Mouse (Mus musculus): ENCODE results near the gene Plgrkt. TPM values are rescaled to one million over a fixed set of nuclear protein-coding genes. Genes with fewer than 3 reads are reported as not detected.

Gene Plgrkt
- polyA plus RNA-seq, 1 experiment from 2014 or later = 56.2 TPM

DNA sequence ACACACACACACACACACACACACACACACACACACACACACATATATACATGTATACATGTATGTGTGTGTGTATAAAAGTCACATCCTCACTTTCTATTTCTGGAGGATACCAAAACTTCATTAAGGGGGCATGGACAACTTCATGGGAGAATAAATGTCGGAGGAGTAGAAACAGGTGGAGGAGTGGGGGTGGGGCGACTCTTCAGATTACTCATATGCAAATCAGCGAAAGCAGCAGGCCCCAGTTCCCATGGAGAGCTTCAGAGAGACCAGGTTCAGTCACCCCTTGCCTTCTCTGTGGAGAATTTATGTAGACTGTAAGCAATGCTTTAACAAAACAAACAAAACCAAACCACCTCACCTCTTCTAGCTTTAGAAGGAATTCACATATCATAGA, 2.1 kb downstream of the Plgrkt start:
- H3K27me3 ChIP-seq (replicated peaks; ENCODE audit: control insufficient read depth, insufficient read depth, low read length) = no peaks in the 10 kb centered on the region
- no peak for ATAC-seq (replicated peaks; ENCODE audit: low FRiP score)
- 42% methylated on average over 3 of the region's 3 CpGs for WGBS
- H3K4me3 ChIP-seq (ENCODE audit: low read depth, low read length) = no peak overlapping the region
- DNase-seq (ENCODE audit: low spot score) = no peak
- no peak overlapping the region for H3K9ac ChIP-seq (ENCODE audit: low read depth, low read length)
- H3K4me1 ChIP-seq (replicated peaks; ENCODE audit: control insufficient read depth, insufficient read depth, low read length) = peaks cover 22% of the 10 kb centered on the region
- H3K9me3 ChIP-seq (ENCODE audit: control insufficient read depth, low read length) = no peaks in the 10 kb centered on the region
- H3K4me2 ChIP-seq = no peak overlapping the region
- H3K27ac ChIP-seq (ENCODE audit: low read depth, low read length) = no peak overlapping the region
- no peaks in the 10 kb centered on the region for H3K36me3 ChIP-seq (ENCODE audit: control insufficient read depth, insufficient read depth, low read length)

DNA sequence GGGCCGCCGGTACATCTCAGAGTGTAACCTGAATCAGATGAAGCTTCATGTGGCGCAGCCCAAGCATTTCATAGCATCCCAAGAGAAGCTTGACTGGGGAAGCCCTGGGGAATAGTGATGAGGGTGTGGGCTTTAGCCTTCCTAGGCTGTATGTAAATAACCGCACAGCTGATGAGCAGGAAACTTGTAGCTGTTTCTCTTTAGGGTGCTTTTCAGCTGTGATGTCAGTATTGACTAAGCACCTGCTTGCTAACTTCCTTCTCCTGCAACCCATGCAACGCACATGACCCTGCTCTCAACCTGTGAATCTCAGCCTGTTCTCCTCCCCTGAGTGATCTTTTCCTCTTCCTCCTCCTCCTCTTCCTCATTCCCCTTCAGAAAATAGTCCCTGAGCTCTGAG, 3.1 kb downstream of the Plgrkt start:
- H3K9me3 ChIP-seq (ENCODE audit: control insufficient read depth, low read length) = no peaks in the 10 kb centered on the region
- H3K9ac ChIP-seq (ENCODE audit: low read depth, low read length) = no peak overlapping the region
- H3K4me2 ChIP-seq = no peak overlapping the region
- no peaks in the 10 kb centered on the region for H3K36me3 ChIP-seq (ENCODE audit: control insufficient read depth, insufficient read depth, low read length)
- H3K4me1 ChIP-seq (replicated peaks; ENCODE audit: control insufficient read depth, insufficient read depth, low read length) = peaks cover 23% of the 10 kb centered on the region
- H3K4me3 ChIP-seq (ENCODE audit: low read depth, low read length) = no peak overlapping the region
- no peak for DNase-seq (ENCODE audit: low spot score)
- no peaks in the 10 kb centered on the region for H3K27me3 ChIP-seq (replicated peaks; ENCODE audit: control insufficient read depth, insufficient read depth, low read length)
- WGBS = 76% methylated on average over 5 of the region's 5 CpGs
- no peak overlapping the region for H3K27ac ChIP-seq (ENCODE audit: low read depth, low read length)
- no peak for ATAC-seq (replicated peaks; ENCODE audit: low FRiP score)

DNA sequence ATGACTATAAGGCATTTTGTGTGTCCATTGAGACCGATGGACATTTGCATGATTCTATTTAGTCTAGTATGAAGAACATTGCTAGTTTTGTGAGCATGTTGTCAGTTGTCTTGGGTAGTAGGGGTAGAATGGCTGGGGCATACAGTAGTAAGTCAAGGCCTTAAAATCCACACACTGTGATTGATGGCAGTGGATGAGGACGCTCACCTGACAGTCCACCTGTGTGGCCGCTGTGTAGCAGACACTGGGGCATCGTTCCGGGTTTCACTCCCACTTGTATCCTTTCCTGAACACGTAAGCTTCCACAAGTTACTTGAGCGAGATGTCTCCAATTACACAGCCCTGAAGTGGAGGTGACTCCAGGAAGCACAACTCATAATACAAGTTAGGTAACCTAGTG, 3.6 kb downstream of the Plgrkt start:
- H3K36me3 ChIP-seq (ENCODE audit: control insufficient read depth, insufficient read depth, low read length) = no peaks in the 10 kb centered on the region
- no peaks in the 10 kb centered on the region for H3K27me3 ChIP-seq (replicated peaks; ENCODE audit: control insufficient read depth, insufficient read depth, low read length)
- no peak overlapping the region for H3K9ac ChIP-seq (ENCODE audit: low read depth, low read length)
- WGBS = 88% methylated on average over 7 of the region's 7 CpGs
- DNase-seq (ENCODE audit: low spot score) = no peak
- H3K9me3 ChIP-seq (ENCODE audit: control insufficient read depth, low read length) = no peaks in the 10 kb centered on the region
- no peak overlapping the region for H3K27ac ChIP-seq (ENCODE audit: low read depth, low read length)
- H3K4me3 ChIP-seq (ENCODE audit: low read depth, low read length) = no peak overlapping the region
- ATAC-seq (replicated peaks; ENCODE audit: low FRiP score) = no peak
- H3K4me1 ChIP-seq (replicated peaks; ENCODE audit: control insufficient read depth, insufficient read depth, low read length) = peaks cover 20% of the 10 kb centered on the region
- H3K4me2 ChIP-seq = no peak overlapping the region

DNA sequence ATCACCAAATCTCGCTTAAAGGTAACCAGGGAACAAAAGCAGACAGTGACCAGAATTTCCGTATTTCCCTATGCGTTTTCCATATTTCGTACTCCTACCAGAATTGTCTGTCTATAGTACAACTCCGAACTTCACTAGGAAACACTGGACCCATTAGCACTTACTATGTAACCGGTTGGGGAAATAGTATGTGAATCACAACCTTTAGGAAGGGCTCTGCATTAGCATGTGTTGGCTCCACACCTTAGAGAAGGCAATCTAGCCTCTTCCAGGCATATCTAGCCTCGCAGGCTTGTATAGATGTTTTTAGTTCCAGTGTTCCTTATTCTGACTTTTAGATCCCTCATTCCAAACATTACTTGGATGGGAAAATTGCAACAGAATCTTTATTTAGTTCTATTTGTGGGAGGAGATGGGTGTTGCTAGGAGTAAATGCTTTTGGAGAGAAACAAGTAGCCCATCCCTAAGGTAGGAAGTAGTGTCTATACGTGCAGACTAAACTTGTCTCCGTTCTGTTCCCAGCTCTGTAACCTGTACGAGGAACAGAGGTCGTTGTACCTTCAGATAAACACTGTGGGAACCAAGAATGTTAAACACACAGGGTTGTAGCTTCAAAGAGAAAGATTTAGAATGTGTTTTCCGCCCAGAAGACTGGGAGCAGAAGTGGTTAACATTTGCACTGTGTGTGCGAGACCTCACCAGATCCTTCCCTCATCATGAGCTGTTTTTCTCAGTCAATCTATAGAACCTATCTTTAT, 4.8 kb downstream of the Plgrkt start:
- no peaks in the 10 kb centered on the region for H3K36me3 ChIP-seq (ENCODE audit: control insufficient read depth, insufficient read depth, low read length)
- H3K27ac ChIP-seq (ENCODE audit: low read depth, low read length) = no peak overlapping the region
- H3K4me1 ChIP-seq (replicated peaks; ENCODE audit: control insufficient read depth, insufficient read depth, low read length) = peaks cover 17% of the 10 kb centered on the region
- H3K27me3 ChIP-seq (replicated peaks; ENCODE audit: control insufficient read depth, insufficient read depth, low read length) = no peaks in the 10 kb centered on the region
- DNase-seq (ENCODE audit: low spot score) (no peak), ATAC-seq (replicated peaks; ENCODE audit: low FRiP score) (no peak)
- peak overlapping the region; percentile 52; the same call in 1 of the 2 replicates for H3K9ac ChIP-seq (ENCODE audit: low read depth, low read length)
- H3K4me2 ChIP-seq = peak overlapping the region; percentile 89
- no peaks in the 10 kb centered on the region for H3K9me3 ChIP-seq (ENCODE audit: control insufficient read depth, low read length)
- 36% methylated on average over 13 of the region's 13 CpGs for WGBS
- peak overlapping the region; percentile 74 for H3K4me3 ChIP-seq (ENCODE audit: low read depth, low read length)

DNA sequence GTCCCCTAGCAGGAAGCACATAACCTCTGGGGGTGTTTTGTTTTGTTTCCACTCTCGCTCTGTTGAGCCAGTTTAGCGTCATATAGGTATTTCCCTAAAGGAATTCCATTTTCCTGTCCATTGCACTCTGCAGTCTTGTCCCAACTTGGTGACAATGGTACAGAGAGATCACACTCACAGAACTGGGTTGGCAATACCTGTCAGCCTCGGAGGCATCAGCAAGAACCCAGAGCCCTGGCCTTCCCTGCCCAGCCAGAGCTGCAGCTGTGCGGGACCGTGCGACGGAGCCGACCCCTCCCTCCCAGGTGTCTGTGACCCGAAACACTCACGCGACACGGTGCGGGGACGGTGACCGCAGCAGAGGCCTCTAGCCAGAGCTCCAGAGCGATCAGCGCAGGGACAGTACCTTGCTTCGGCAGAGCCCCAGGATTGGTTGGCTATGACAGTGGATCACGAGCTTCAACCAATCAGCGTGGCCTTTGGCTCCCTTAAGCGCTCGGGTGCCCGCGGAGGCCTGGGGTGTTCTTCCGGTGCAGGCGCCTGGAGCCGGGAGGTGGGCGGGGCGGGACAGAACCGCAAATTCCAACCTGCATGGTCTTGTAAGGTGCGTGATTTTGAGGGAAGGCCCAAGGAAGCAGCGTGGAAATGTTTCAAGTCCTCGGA, 5.6 kb downstream of the Plgrkt start:
- Histone ChIP-seq H3K36me3 (ENCODE audit: control insufficient read depth, insufficient read depth, low read length) (no peaks in the 10 kb centered on the region), H3K4me2 (peak overlapping the region; percentile 89), H3K27ac (ENCODE audit: low read depth, low read length) (no peak overlapping the region; the same call in 1 of the 2 replicates), H3K27me3 (replicated peaks; ENCODE audit: control insufficient read depth, insufficient read depth, low read length) (no peaks in the 10 kb centered on the region), H3K4me1 (replicated peaks; ENCODE audit: control insufficient read depth, insufficient read depth, low read length) (peaks cover 16% of the 10 kb centered on the region), H3K9ac (ENCODE audit: low read depth, low read length) (peak overlapping the region; percentile 78), H3K9me3 (ENCODE audit: control insufficient read depth, low read length) (no peaks in the 10 kb centered on the region), H3K4me3 (ENCODE audit: low read depth, low read length) (peak overlapping the region; percentile 74)
- 3% methylated on average over 33 of the region's 33 CpGs for WGBS
- DNase-seq (ENCODE audit: low spot score) (peak; percentile 80), ATAC-seq (replicated peaks; ENCODE audit: low FRiP score) (peak; percentile 100)

DNA sequence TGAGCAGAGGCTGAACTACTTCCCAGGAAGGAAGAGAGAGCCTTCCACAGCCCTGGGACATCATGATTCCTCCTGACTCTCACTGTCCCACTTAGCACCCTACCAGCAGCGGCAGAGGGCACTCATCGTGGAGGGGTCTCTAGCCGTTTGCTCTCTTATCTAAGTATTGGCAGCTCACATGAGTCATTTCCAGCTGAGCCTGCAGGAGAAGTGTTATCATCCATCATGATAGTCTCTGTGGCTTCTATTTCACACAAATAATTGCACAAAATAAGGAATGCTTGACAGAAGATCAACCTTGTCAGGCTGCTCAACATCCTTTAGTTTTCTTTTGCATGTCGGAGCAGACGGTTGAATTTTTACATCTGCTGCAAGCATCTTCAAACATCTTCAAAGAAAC, 6.9 kb downstream of the Plgrkt start:
- 31% methylated on average over 5 of the region's 5 CpGs for WGBS
- no peaks in the 10 kb centered on the region for H3K27me3 ChIP-seq (replicated peaks; ENCODE audit: control insufficient read depth, insufficient read depth, low read length)
- H3K9ac ChIP-seq (ENCODE audit: low read depth, low read length) = 0 out of 2 replicates have a peak overlapping the region, but pooled peaks have one; percentile 12
- H3K4me3 ChIP-seq (ENCODE audit: low read depth, low read length) = no peak overlapping the region
- DNase-seq (ENCODE audit: low spot score) (no peak), ATAC-seq (replicated peaks; ENCODE audit: low FRiP score) (no peak)
- no peaks in the 10 kb centered on the region for H3K9me3 ChIP-seq (ENCODE audit: control insufficient read depth, low read length)
- peaks cover 16% of the 10 kb centered on the region for H3K4me1 ChIP-seq (replicated peaks; ENCODE audit: control insufficient read depth, insufficient read depth, low read length)
- peak overlapping the region; percentile 89 for H3K4me2 ChIP-seq
- H3K27ac ChIP-seq (ENCODE audit: low read depth, low read length) = no peak overlapping the region
- no peaks in the 10 kb centered on the region for H3K36me3 ChIP-seq (ENCODE audit: control insufficient read depth, insufficient read depth, low read length)

DNA sequence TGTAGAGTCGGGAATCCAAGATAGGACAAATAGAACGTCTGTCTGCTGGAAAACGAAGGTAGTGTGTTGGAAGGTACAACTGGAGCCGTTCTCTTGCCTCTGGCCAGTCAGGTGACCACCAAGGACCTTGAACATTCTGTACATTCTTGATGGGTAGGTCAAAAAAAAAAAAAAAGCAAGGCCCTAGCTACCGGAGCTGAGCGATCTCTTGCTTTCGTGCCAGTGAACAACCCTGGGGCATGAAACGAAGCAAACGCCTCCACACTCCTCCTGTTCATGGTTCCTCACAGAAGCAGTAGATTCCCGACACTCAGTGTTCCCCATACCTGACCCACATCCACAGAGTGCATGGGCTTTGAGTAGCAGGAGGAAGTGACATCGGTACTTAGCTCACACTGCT, 10.9 kb downstream of the Plgrkt start:
- Histone ChIP-seq H3K27me3 (replicated peaks; ENCODE audit: control insufficient read depth, insufficient read depth, low read length) (no peaks in the 10 kb centered on the region), H3K4me1 (replicated peaks; ENCODE audit: control insufficient read depth, insufficient read depth, low read length) (peaks cover 12% of the 10 kb centered on the region), H3K9me3 (ENCODE audit: control insufficient read depth, low read length) (no peaks in the 10 kb centered on the region), H3K36me3 (ENCODE audit: control insufficient read depth, insufficient read depth, low read length) (no peaks in the 10 kb centered on the region), H3K4me2 (no peak overlapping the region), H3K4me3 (ENCODE audit: low read depth, low read length) (no peak overlapping the region), H3K9ac (ENCODE audit: low read depth, low read length) (no peak overlapping the region), H3K27ac (ENCODE audit: low read depth, low read length) (no peak overlapping the region)
- 86% methylated on average over 11 of the region's 11 CpGs for WGBS
- DNase-seq (ENCODE audit: low spot score) (no peak), ATAC-seq (replicated peaks; ENCODE audit: low FRiP score) (no peak)

DNA sequence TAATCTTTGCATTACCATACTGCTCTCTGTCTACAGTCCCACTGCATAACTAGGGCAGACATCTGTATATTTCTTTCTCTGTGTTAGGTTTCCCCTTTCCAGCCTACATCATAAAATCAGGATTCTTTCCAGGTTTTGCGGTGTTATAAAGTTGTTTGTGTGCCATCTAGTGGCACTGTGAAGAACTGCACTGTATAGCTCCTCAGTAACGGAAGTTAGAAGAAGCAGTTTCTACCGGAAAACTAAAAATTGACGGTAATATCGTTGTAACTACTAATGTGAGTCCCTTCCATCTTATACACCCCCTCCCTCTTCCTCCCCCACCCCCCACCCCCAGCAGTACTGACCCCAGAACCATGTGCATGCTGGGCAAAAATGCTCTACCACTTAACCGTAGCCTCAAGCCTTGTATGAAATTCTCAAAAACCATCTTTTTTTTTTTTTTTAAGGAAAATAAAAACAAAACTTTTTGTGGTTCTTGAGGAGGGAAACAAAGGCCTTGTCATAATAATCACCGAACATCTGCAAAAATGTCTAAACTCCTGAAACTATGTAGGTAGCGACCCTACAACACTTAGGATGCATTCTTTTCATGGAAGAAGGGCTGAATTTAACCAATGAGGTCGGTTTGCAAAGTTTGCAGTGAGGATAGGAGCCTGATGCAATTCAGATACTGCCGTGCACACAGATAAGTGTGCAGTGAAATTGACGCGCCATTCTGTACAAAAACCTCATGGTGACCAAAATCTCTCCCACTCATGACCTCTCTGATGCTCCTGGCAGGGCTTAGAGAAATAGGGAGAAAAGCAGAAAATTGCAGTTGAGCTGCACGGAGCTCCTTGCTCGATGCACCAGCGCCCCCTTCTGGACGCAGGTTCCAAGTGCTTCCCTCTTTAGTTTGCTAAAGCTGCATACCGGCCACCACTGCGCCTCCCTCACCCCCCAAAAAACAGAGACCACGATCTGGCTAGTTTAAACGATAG, 12.0 kb downstream of the Plgrkt start:
- 6% methylated on average over 20 of the region's 20 CpGs for WGBS
- peak overlapping the region; percentile 45 for H3K9ac ChIP-seq (ENCODE audit: low read depth, low read length)
- ATAC-seq (replicated peaks; ENCODE audit: low FRiP score) = peak; percentile 79
- H3K27me3 ChIP-seq (replicated peaks; ENCODE audit: control insufficient read depth, insufficient read depth, low read length) = no peaks in the 10 kb centered on the region
- H3K27ac ChIP-seq (ENCODE audit: low read depth, low read length) = 0 out of 2 replicates have a peak overlapping the region, but pooled peaks have one; percentile 3
- peaks cover 2% of the 10 kb centered on the region for H3K4me1 ChIP-seq (replicated peaks; ENCODE audit: control insufficient read depth, insufficient read depth, low read length)
- DNase-seq (ENCODE audit: low spot score) = peak; percentile 82
- H3K4me3 ChIP-seq (ENCODE audit: low read depth, low read length) = peak overlapping the region; percentile 43
- H3K36me3 ChIP-seq (ENCODE audit: control insufficient read depth, insufficient read depth, low read length) = no peaks in the 10 kb centered on the region
- H3K4me2 ChIP-seq = peak overlapping the region; percentile 86
- no peaks in the 10 kb centered on the region for H3K9me3 ChIP-seq (ENCODE audit: control insufficient read depth, low read length)

All from liver, embryonic 11.5 days (tissue).